Mouse (Mus musculus) embryonic facial prominence, embryonic 11.5 days (tissue): Measurements from ENCODE around the gene Slc2a3. TPM values are rescaled to one million over a fixed set of nuclear protein-coding genes. Genes with fewer than 3 reads are reported as not detected.
"Not testable (repeated sequence)": the region's sequence is repeated elsewhere in the genome, so short reads cannot be mapped to it uniquely, and the experiment has no call there.

Experiments used
- ATAC-seq: fragments of 200-750 bp; cut with Nextera tagmentation; replicated peaks from 2 replicates; pipeline ENCODE4 v1.8.0; 2017; ENCODE audit warnings: low read depth; ENCODE audit not compliant: insufficient number of reproducible peaks, low FRiP score, low TSS enrichment
- DNase-seq: peaks from one replicate; pipeline ENCODE4 v3.0.0-alpha.2; 2015; ENCODE audit warnings: low spot score
- H3K27ac ChIP-seq: fragments of 300-500 bp; sonication (generic); replicated peaks from 2 replicates; pipeline ENCODE4 v1.5.1; 2014; ENCODE audit warnings: mild to moderate bottlenecking, low read depth, low read length, control low read depth
- H3K27me3 ChIP-seq: fragments of 300-500 bp; sonication (generic); 2 replicates; pipeline ENCODE4 v1.6.1; 2014; ENCODE audit warnings: mild to moderate bottlenecking, low read length, moderate library complexity, mixed read lengths; ENCODE audit not compliant: control insufficient read depth, insufficient read depth
- H3K36me3 ChIP-seq: fragments of 300-500 bp; sonication (generic); replicated peaks from 2 replicates; pipeline ENCODE4 v1.6.1; 2014; ENCODE audit warnings: low read depth, mild to moderate bottlenecking, low read length, moderate library complexity, mixed read lengths; ENCODE audit not compliant: control insufficient read depth, insufficient read depth
- H3K4me1 ChIP-seq: fragments of 300-500 bp; sonication (generic); 2 replicates; pipeline ENCODE4 v1.6.1; 2014; ENCODE audit warnings: low read length, mixed read lengths; ENCODE audit not compliant: control insufficient read depth, insufficient read depth
- H3K4me2 ChIP-seq: fragments of 300-500 bp; sonication (generic); 2 replicates; pipeline ENCODE4 v1.6.1; 2014; ENCODE audit warnings: low read depth, mild to moderate bottlenecking, control low read depth, low read length, moderate library complexity
- H3K4me3 ChIP-seq: fragments of 300-500 bp; sonication (generic); 2 replicates; pipeline ENCODE4 v1.5.1; 2014; ENCODE audit warnings: low read depth, low read length, control low read depth
- H3K9ac ChIP-seq: fragments of 300-500 bp; sonication (generic); replicated peaks from 2 replicates; pipeline ENCODE4 v1.6.1; 2014; ENCODE audit warnings: mild to moderate bottlenecking, control low read depth, low read length
- H3K9me3 ChIP-seq: fragments of 300-500 bp; sonication (generic); replicated peaks from 2 replicates; pipeline ENCODE4 v1.6.1; 2016; ENCODE audit warnings: mild to moderate bottlenecking, low read length, inconsistent platforms, mixed read lengths; ENCODE audit not compliant: control insufficient read depth
- WGBS: fragments of 180-500 bp; shearing (Covaris S2); extraction: QIAGEN DNeasy Blood & Tissue Kit; methylation state at CpG from one replicate; pipeline ENCODE4 v1.1.7; 2014; 5-methylcytosine and 5-hydroxymethylcytosine counted together
- polyA plus RNA-seq: library from polyadenylated mRNA; unstranded; fragments of >200 nt; fragmentation: Nextera tagmentation; extraction: Ambion mirVana; gene quantifications from 2 replicates; pipeline ENCODE4 v1.2.1, GENCODE M21; 2014

Slc2a3 gene
- polyA plus RNA-seq, 1 experiment from 2014 or later, result 35.1 TPM

GRCm38 (mm10) chr6:122739952-122740351 lies 61.5 kb downstream of the Slc2a3 start:
- Histone ChIP-seq H3K9ac (no peak overlapping the region), H3K4me2 (no peak overlapping the region), H3K4me1 (no peaks in the 10 kb centered on the region; the same call in 1 of the 2 replicates), H3K27ac (no peak overlapping the region), H3K9me3 (no peaks in the 10 kb centered on the region), H3K36me3 (no peaks in the 10 kb centered on the region), H3K27me3 (peaks cover 21% of the 10 kb centered on the region), H3K4me3 (no peak overlapping the region)
- ATAC-seq (peak; percentile 42; the same call in 1 of the 2 replicates), DNase-seq (peak; percentile 84)
- 10% methylated on average over 8 of the region's 8 CpGs for WGBS

- H3K36me3 ChIP-seq, result no peaks in the 10 kb centered on the region
- H3K9ac ChIP-seq, result no peak overlapping the region
- no peaks in the 10 kb centered on the region for H3K9me3 ChIP-seq
- H3K4me1 ChIP-seq, result no peaks in the 10 kb centered on the region
- no peak for ATAC-seq
- peak; percentile 77 for DNase-seq
- no peak overlapping the region for H3K4me3 ChIP-seq
- WGBS, result 27% methylated on average over 2 of the region's 2 CpGs
- H3K27ac ChIP-seq, result no peak overlapping the region
- H3K27me3 ChIP-seq, result no peaks in the 10 kb centered on the region
- H3K4me2 ChIP-seq, result no peak overlapping the region
Measured at GRCm38 (mm10) chr6:122719942-122720341, 81.5 kb downstream of the Slc2a3 start.

- not testable (repeated sequence) for H3K4me3 ChIP-seq, H3K4me2 ChIP-seq, H3K9ac ChIP-seq, H3K27ac ChIP-seq, ATAC-seq, H3K9me3 ChIP-seq, H3K27me3 ChIP-seq, DNase-seq, H3K36me3 ChIP-seq, H3K4me1 ChIP-seq
- 88% methylated on average over 1 of the region's 1 CpGs for WGBS
Measured at GRCm38 (mm10) chr6:122718224-122718623, 83.2 kb downstream of the Slc2a3 start.

- H3K27ac ChIP-seq, result no peak overlapping the region
- 5% methylated on average over 4 of the region's 4 CpGs for WGBS
Measured at GRCm38 (mm10) chr6:122715886-122716285, 85.6 kb downstream of the Slc2a3 start.

GRCm38 (mm10) chr6:122714707-122715365 lies 86.6 kb downstream of the Slc2a3 start:
- Histone ChIP-seq H3K9me3 (no peaks in the 10 kb centered on the region), H3K4me2 (no peak overlapping the region), H3K27me3 (no peaks in the 10 kb centered on the region), H3K9ac (no peak overlapping the region), H3K4me1 (no peaks in the 10 kb centered on the region), H3K4me3 (no peak overlapping the region), H3K36me3 (no peaks in the 10 kb centered on the region), H3K27ac (no peak overlapping the region)
- DNase-seq, result no peak
- 56% methylated on average over 7 of the region's 7 CpGs for WGBS
- no peak for ATAC-seq

More at GRCm38 (mm10) chr6:122715886-122716285, 85.6 kb downstream of the Slc2a3 start:
- DNase-seq, result peak; percentile 24
- no peak for ATAC-seq
- Histone ChIP-seq H3K9ac (no peak overlapping the region), H3K4me3 (no peak overlapping the region), H3K9me3 (no peaks in the 10 kb centered on the region), H3K27me3 (no peaks in the 10 kb centered on the region), H3K4me1 (no peaks in the 10 kb centered on the region), H3K4me2 (no peak overlapping the region), H3K36me3 (no peaks in the 10 kb centered on the region)

- 90% methylated on average over 7 of the region's 7 CpGs for WGBS
- H3K27me3 ChIP-seq, ATAC-seq, H3K4me2 ChIP-seq, H3K4me3 ChIP-seq, H3K36me3 ChIP-seq, H3K9me3 ChIP-seq, H3K27ac ChIP-seq, H3K4me1 ChIP-seq, DNase-seq, H3K9ac ChIP-seq: not testable (repeated sequence)
Measured at GRCm38 (mm10) chr6:122713116-122713515, 88.3 kb downstream of the Slc2a3 start.

- no peaks in the 10 kb centered on the region for H3K4me1 ChIP-seq
- no peaks in the 10 kb centered on the region for H3K36me3 ChIP-seq
- no peak overlapping the region for H3K9ac ChIP-seq
- no peak for DNase-seq
- H3K4me3 ChIP-seq, result no peak overlapping the region
- ATAC-seq, result no peak
- no peaks in the 10 kb centered on the region for H3K9me3 ChIP-seq
- peaks cover 3% of the 10 kb centered on the region; the same call in 1 of the 2 replicates for H3K27me3 ChIP-seq
- H3K27ac ChIP-seq, result no peak overlapping the region
- no peak overlapping the region for H3K4me2 ChIP-seq
- WGBS, result 86% methylated on average over 2 of the region's 2 CpGs
Measured at GRCm38 (mm10) chr6:122711455-122711854, 90.0 kb downstream of the Slc2a3 start.

GRCm38 (mm10) chr6:122708826-122709225 lies 92.6 kb downstream of the Slc2a3 start:
- no peaks in the 10 kb centered on the region for H3K36me3 ChIP-seq
- H3K4me1 ChIP-seq, result no peaks in the 10 kb centered on the region
- H3K4me2 ChIP-seq, result no peak overlapping the region
- ATAC-seq, result no peak
- no peak overlapping the region for H3K4me3 ChIP-seq
- no peak for DNase-seq
- H3K27ac ChIP-seq, result no peak overlapping the region
- no peaks in the 10 kb centered on the region for H3K9me3 ChIP-seq
- no peak overlapping the region for H3K9ac ChIP-seq
- WGBS, result 74% methylated on average over 4 of the region's 4 CpGs
- H3K27me3 ChIP-seq, result peaks cover 3% of the 10 kb centered on the region; the same call in 1 of the 2 replicates
